Mouse (Mus musculus): Measurements from ENCODE around the gene Pik3cb.

The Pik3cb gene

GRCm38 (mm10) chr9:99009069-99009897 lies 131.1 kb downstream of the Pik3cb start:
- DNase-seq (ENCODE audit: inconsistent ontology term) = no peak

DNA sequence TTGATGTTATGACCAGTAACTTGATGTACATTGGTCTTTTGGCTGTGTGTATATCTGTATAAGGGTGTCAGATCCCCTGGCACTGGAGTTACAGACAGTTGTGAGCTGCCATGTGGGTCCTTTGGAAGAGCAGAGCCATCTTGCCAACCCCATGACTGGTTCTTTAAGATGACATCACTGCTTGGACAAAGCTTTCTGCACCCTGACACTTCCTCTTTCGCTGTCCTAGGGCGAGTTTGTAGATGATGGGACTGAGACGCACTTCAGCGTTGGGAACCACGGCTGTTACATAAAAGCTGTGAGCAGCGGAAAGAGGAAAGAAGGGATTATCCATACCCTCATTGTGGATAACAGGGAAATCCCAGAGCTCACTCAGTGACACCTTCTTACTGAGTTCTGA lies 139.1 kb downstream of the Pik3cb start:
- no peak for DNase-seq (ENCODE audit: inconsistent ontology term)

DNA sequence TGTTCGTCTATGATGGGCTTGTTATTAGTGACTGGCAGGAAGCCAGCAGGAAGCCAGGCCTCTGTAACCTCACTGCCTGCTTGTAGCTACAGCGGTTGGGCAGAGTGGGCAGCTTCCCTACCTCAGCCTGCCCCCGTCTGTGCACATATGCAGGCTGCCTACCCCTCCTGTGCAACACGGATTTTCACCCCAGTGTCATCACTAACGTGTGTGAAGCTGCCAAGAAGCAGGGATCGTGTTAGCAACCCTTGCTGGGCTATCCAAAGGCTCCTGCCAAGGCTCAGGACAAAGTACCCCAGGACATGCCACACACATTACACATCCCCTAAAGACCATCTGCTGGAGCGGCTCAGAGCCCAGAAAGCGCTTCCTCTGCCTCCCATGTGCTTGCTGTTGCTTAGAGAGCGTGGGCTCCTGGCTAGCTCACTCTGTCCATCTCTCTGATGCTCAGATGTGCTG lies 140.5 kb downstream of the Pik3cb start:
- peak; percentile 24 for DNase-seq (ENCODE audit: inconsistent ontology term)

GRCm38 (mm10) chr9:98994103-98994502 lies 146.3 kb downstream of the Pik3cb start:
- no peak for DNase-seq (ENCODE audit: inconsistent ontology term)

GRCm38 (mm10) chr9:98987131-98987530 lies 153.3 kb downstream of the Pik3cb start:
- DNase-seq (ENCODE audit: inconsistent ontology term) = no peak
